Mouse (Mus musculus): ENCODE results near the gene Mrpl22. TPM values are rescaled to one million over a fixed set of nuclear protein-coding genes. Genes with fewer than 3 reads are reported as not detected.
"Not testable (repeated sequence)": the region's sequence is repeated elsewhere in the genome, so short reads cannot be mapped to it uniquely, and the experiment has no call there.

Gene Mrpl22
- polyA plus RNA-seq, 1 experiment from 2014 or later, result 116 TPM

- not testable (repeated sequence) for H3K4me3 ChIP-seq (ENCODE audit: control insufficient read depth in 1 of 2, insufficient read depth in 1 of 2, low read depth in 1 of 2, low read length in 2 of 2); H3K9me3 ChIP-seq (ENCODE audit: control insufficient read depth, low read length); H3K4me2 ChIP-seq (ENCODE audit: low read length); H3K27ac ChIP-seq (replicated peaks in 1 of 2; ENCODE audit: control insufficient read depth in 1 of 2, insufficient read depth in 1 of 2, low read depth in 2 of 2, low read length in 2 of 2); ATAC-seq (ENCODE audit: insufficient number of reproducible peaks, insufficient read depth, low FRiP score, low read depth); H3K27me3 ChIP-seq (ENCODE audit: control insufficient read depth, insufficient read depth, low read length); H3K9ac ChIP-seq (ENCODE audit: low read length); H3K36me3 ChIP-seq (ENCODE audit: control insufficient read depth, insufficient read depth, low read length)
- H3K4me1 ChIP-seq (ENCODE audit: control insufficient read depth in 2 of 2, insufficient read depth in 2 of 2, low read length in 2 of 2), result peaks cover 6 to 17% of the 10 kb centered on the region in 2 experiments; a peak in 3 of 4 replicates
- WGBS, result 91% methylated on average over 2 of the region's 2 CpGs
These were observed 56.6 kb downstream of the Mrpl22 start for GRCm38 (mm10) chr11:58228021-58228420.

Other genes with a start within 250 kb of the Mrpl22 start
- 17.8 and 18.4 TPM in 2 replicates for gene Larp1, start 162.6 kb upstream of the Mrpl22 start, polyA plus RNA-seq (2014; fragmentation: Nextera tagmentation; extraction: Ambion mirVana)
- not detected in 2 replicates for gene Gm12248, start 78.5 kb upstream of the Mrpl22 start, polyA plus RNA-seq (2014; fragmentation: Nextera tagmentation; extraction: Ambion mirVana)
- gene Cnot8, start 67.5 kb upstream of the Mrpl22 start, polyA plus RNA-seq (2014; fragmentation: Nextera tagmentation; extraction: Ambion mirVana), result 76.4 and 77.7 TPM in 2 replicates
- gene Gemin5, start 3.1 kb upstream of the Mrpl22 start, polyA plus RNA-seq (2014; fragmentation: Nextera tagmentation; extraction: Ambion mirVana), result 13.3 and 14.1 TPM in 2 replicates
- gene Igtp, start 27.9 kb downstream of the Mrpl22 start, polyA plus RNA-seq (2014; fragmentation: Nextera tagmentation; extraction: Ambion mirVana), result 6.2 and 7.9 TPM in 2 replicates
- 4.3 and 5.6 TPM in 2 replicates for gene Irgm2, start 28.0 kb downstream of the Mrpl22 start, polyA plus RNA-seq (2014; fragmentation: Nextera tagmentation; extraction: Ambion mirVana)
- gene 4930438A08Rik, start 103.1 kb downstream of the Mrpl22 start, polyA plus RNA-seq (2014; fragmentation: Nextera tagmentation; extraction: Ambion mirVana), result not detected in 2 replicates
- gene Zfp692, start 135.4 kb downstream of the Mrpl22 start, polyA plus RNA-seq (2014; fragmentation: Nextera tagmentation; extraction: Ambion mirVana), result 6.9 and 7.6 TPM in 2 replicates
- 33.9 and 38.4 TPM in 2 replicates for gene Zfp672, start 158.7 kb downstream of the Mrpl22 start, polyA plus RNA-seq (2014; fragmentation: Nextera tagmentation; extraction: Ambion mirVana)
- 19.2 and 19.5 TPM in 2 replicates for gene Sh3bp5l, start 159.1 kb downstream of the Mrpl22 start, polyA plus RNA-seq (2014; fragmentation: Nextera tagmentation; extraction: Ambion mirVana)
- gene Lypd8, start 207.4 kb downstream of the Mrpl22 start, polyA plus RNA-seq (2014; fragmentation: Nextera tagmentation; extraction: Ambion mirVana), result not detected in 2 replicates
- gene 1810065E05Rik, start 249.4 kb downstream of the Mrpl22 start, polyA plus RNA-seq (2014; fragmentation: Nextera tagmentation; extraction: Ambion mirVana), result not detected in 2 replicates

Measured in heart, embryonic 14.5 days (tissue).